In genomic region chr3:153675073-153675472, GRCm38 (mm10) we compare ENCODE assay signal across 8 mouse cellular contexts. TPM values are rescaled to one million over a fixed set of nuclear protein-coding genes. Genes with fewer than 3 reads are reported as not detected.
DNase-seq lines count a peak whose midpoint lies in the region; ATAC-seq and TF ChIP-seq lines count a peak whose summit lies in the region.

No protein-coding gene starts in this region.

- TF ChIP-seq EP300 in ES-Bruce4 (IDR thresholded peaks at IDR 0.05; ENCODE audit: insufficient read depth, low read depth, low read length), result 0 out of 2 replicates have a peak, but pooled peaks have one; percentile 51

- intact Hi-C loops in gastrocnemius, postnatal 36 days (cut with DNase I), result no loop called here
- intact Hi-C loops in left cerebral cortex, postnatal 25 days (cut with DNase I), result no loop called here

- peak; percentile 92 for TF ChIP-seq CTCF in ES-Bruce4 (IDR thresholded peaks at IDR 0.05; ENCODE audit: low read depth, low read length)

- TF ChIP-seq POLR2A in ES-Bruce4 (IDR thresholded peaks at IDR 0.05; ENCODE audit: insufficient read depth, low read length), result no peak

- no peak overlapping the region for H3K4me3 ChIP-seq in ES-Bruce4 (ENCODE audit: low read depth, low read length)
- H3K4me3 ChIP-seq in forebrain, embryonic 11.5 days (ENCODE audit: low read depth, low read length), result no peak overlapping the region
- H3K4me3 ChIP-seq in midbrain, embryonic 12.5 days, result no peak overlapping the region

- H3K27ac ChIP-seq in ES-Bruce4 (ENCODE audit: insufficient read depth, low read length), result no peak overlapping the region
- no peak overlapping the region for H3K27ac ChIP-seq in forebrain, embryonic 11.5 days (ENCODE audit: low read depth, low read length)
- no peak overlapping the region for H3K27ac ChIP-seq in midbrain, embryonic 12.5 days (replicated peaks)

- ATAC-seq in forebrain, embryonic 11.5 days (replicated peaks; ENCODE audit: low FRiP score), result peak; percentile 61
- ATAC-seq in midbrain, embryonic 12.5 days (ENCODE audit: low FRiP score, low read depth), result peak; percentile 59

- 28% methylated on average over 12 of the region's 12 CpGs for WGBS in forebrain, embryonic 11.5 days
- WGBS in midbrain, embryonic 12.5 days, result 33% methylated on average over 12 of the region's 12 CpGs

- H3K4me1 ChIP-seq in ES-Bruce4 (ENCODE audit: control insufficient read depth, insufficient read depth, low read length), result peaks cover 5% of the 10 kb centered on the region
- peaks cover 8% of the 10 kb centered on the region; the same call in 1 of the 2 replicates for H3K4me1 ChIP-seq in forebrain, embryonic 11.5 days (replicated peaks; ENCODE audit: control insufficient read depth, insufficient read depth, low read length)
- peaks cover 19% of the 10 kb centered on the region for H3K4me1 ChIP-seq in midbrain, embryonic 12.5 days

- H3K9me3 ChIP-seq in ES-Bruce4 (replicated peaks; ENCODE audit: control insufficient read depth, insufficient read depth, low read length, poor library complexity, severe bottlenecking), result no peaks in the 10 kb centered on the region
- no peaks in the 10 kb centered on the region for H3K9me3 ChIP-seq in forebrain, embryonic 11.5 days (ENCODE audit: control insufficient read depth, low read length)
- H3K9me3 ChIP-seq in midbrain, embryonic 12.5 days, result no peaks in the 10 kb centered on the region

- DNase-seq in gastrocnemius, postnatal 10 days, result peak; percentile 63
- no peak for DNase-seq in gastrocnemius, postnatal 36 days
- peak; percentile 82 for DNase-seq in forebrain, embryonic 11.5 days (ENCODE audit: low spot score)
- DNase-seq in kidney, postnatal 4 days, result peak; percentile 63 to 68
- DNase-seq in thymus, postnatal 4 days, result peak; percentile 74
- no peak for DNase-seq in left cerebral cortex, postnatal 25 days (ENCODE audit: low spot score in 2 of 2)

- H3K9ac ChIP-seq in ES-Bruce4 (ENCODE audit: low read depth, poor library complexity, severe bottlenecking), result no peak overlapping the region
- no peak overlapping the region for H3K9ac ChIP-seq in forebrain, embryonic 11.5 days (ENCODE audit: low read length)
- no peak overlapping the region for H3K9ac ChIP-seq in midbrain, embryonic 12.5 days (replicated peaks)

- no peaks in the 10 kb centered on the region for H3K36me3 ChIP-seq in ES-Bruce4 (ENCODE audit: control insufficient read depth, insufficient read depth, low read length, poor library complexity, severe bottlenecking)
- no peaks in the 10 kb centered on the region for H3K36me3 ChIP-seq in forebrain, embryonic 11.5 days (ENCODE audit: control insufficient read depth, insufficient read depth, low read length)
- H3K36me3 ChIP-seq in midbrain, embryonic 12.5 days, result no peaks in the 10 kb centered on the region

- no peaks in the 10 kb centered on the region for H3K27me3 ChIP-seq in ES-Bruce4 (ENCODE audit: control insufficient read depth, insufficient read depth, low read length, poor library complexity, severe bottlenecking)
- no peaks in the 10 kb centered on the region for H3K27me3 ChIP-seq in forebrain, embryonic 11.5 days (ENCODE audit: control insufficient read depth, insufficient read depth, low read length)
- H3K27me3 ChIP-seq in midbrain, embryonic 12.5 days, result 0 out of 2 replicates have a peak, but pooled peaks cover 2% of the 10 kb centered on the region

- no peak overlapping the region for H3K4me2 ChIP-seq in forebrain, embryonic 11.5 days (ENCODE audit: low read depth, low read length, severe bottlenecking)
- peak overlapping the region; percentile 38 for H3K4me2 ChIP-seq in midbrain, embryonic 12.5 days (replicated peaks)

RNA-seq across cellular contexts. Expression of gene St6galnac3, which starts 49.9 kb away (rescaled TPM):
- total RNA-seq in gastrocnemius, postnatal 10 days (2021), result 1 to 10 TPM; 1.5 to 5.1 TPM
- 1 to 10 TPM; 1.0 to 4.0 TPM for total RNA-seq in gastrocnemius, postnatal 36 days (2021)
- polyA plus RNA-seq in ES-Bruce4 (2011; ENCODE audit: insufficient read depth, insufficient read length, low read depth, missing spikeins), result 4.8 and 5.7 TPM in 2 replicates
- 29.8 and 38.0 TPM in 2 replicates for polyA plus RNA-seq in forebrain, embryonic 11.5 days (2014; fragmentation: Nextera tagmentation; extraction: Ambion mirVana)
- polyA plus RNA-seq in midbrain, embryonic 12.5 days (2016; fragmentation: Nextera tagmentation; extraction: Ambion mirVana), result 28.5 and 32.3 TPM in 2 replicates
- 10 to 100 TPM; 13.6 to 14.7 TPM for total RNA-seq in left cerebral cortex, postnatal 25 days (2021)

Comparison
In these comparisons a context has a peak if more than half of its experiments do, and no peak if none do; other contexts are left out.
1. DNase-seq: peak in gastrocnemius, postnatal 10 days (single experiment), forebrain, embryonic 11.5 days (single experiment), kidney, postnatal 4 days (2 of 2) and thymus, postnatal 4 days (single experiment); none in gastrocnemius, postnatal 36 days (0 of 2) and left cerebral cortex, postnatal 25 days (0 of 2).